Mouse (Mus musculus) thymus, postnatal 14 days (tissue): ENCODE results near the gene Slc22a5.
"Not testable (repeated sequence)": the region's sequence is repeated elsewhere in the genome, so short reads cannot be mapped to it uniquely, and the experiment has no call there.

Source experiments
- DNase-seq: peaks from one replicate; pipeline ENCODE4 v3.0.0; 2021

The Slc22a5 gene

DNA sequence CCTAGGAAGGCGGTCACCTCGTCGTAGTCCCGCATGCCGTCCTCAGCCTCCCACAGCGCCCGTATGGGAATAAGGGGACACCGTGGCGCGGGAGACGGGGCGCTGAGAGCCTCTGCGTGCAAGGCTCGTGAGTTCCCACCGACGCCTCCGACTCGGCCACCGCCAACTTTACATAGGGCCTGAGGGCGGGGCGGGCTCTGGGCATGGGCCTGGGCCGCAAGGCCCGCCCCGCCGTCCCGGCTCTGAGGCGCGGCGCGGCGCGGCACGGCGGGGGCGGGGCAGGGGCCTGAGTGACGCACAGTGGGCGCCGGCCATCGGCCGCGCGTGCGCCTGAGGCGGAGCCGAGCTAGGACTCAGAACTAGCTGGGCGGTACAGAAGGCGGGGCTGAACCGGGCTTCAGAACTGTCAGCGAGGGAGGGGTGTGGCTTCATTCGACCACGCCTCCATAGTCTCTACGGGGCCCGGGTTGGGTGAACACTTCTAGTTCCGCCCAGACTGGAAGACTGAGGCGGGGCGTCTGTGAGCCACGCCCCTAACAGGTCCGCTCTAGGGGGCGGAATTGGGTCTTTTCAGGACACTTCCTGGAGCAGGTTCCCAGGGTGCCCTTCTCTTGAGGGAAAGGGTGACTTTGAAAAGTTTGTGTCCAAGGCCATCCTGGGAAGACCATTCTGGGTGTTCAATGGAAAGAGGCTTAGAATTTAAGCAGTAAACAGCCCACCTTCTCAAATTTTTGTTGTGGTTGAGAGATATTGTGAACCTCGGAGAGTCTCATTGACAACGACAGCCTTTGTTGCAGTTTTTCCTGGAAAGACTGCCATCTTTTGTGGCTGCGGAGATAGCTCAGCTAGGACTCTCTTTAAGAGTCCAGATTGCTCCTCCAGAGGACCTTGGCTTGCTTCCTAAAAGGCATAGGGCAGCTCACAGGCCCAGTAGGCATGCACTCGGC lies at the start of gene Slc22a5:
Gene Slc22a5 (minus strand): TSS at position 156 of the 947 bp plus-strand sequence.
- peak; percentile 98 for DNase-seq

DNA sequence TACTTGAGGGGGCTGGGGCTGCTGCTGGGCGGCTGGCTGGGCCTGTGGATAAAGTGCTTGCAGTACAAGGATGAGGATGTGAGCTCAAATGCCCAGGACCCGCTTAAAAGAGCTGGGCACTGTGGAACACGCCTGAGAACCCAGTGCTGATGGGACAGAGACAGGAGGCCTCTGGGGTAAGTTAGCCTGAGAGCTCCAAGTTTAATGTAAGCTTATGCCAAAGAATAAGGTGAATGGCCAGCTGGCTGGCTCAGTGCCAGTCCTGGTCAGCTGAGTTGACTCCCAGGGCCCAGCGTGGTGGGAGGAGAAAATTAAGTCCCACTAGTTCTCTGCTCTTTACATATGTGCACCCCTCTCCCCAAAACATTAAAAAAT lies 40.5 kb upstream of the Slc22a5 start:
- not testable (repeated sequence) for DNase-seq

DNA sequence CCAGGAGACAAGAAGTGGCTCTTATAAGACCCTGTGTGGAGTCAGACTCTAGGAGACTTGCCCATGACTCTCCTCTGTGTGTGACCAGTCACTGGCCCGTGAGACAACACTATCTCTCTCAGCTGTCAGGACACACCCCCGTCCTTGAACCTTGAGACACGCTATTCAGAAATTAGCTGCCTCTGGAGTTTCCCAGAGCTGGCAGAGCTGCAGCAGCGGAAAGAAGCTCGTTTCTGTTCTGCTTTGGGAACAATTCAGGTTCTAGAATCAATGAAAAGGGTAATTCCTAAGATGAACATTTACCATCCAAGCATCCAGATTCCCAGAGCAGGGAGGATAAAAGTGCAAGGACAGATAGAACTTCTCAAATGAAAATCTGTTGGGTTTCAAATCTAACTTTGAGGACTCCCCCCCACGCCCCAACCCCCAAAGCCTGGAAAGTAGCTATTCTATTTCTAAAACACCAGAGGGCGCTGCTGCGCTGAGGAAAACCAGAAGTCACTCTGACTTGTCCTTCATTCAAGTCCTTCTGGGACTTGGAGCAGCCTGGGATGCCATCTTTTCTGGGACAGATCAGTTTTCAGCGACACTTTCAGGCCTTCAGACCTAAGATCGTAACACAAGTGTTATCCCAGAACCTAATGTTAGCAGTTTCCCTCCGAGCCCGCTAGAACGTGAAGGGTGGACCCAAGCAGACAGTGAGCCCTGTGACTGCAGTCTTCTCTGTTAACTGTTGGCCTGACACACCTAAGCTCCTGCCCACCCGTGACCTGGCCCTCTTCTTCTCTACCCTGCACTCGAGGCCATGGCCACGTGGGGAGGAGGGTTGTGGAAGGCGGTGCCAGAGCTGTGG lies 39.9 kb upstream of the Slc22a5 start:
- peak; percentile 46 for DNase-seq

DNA sequence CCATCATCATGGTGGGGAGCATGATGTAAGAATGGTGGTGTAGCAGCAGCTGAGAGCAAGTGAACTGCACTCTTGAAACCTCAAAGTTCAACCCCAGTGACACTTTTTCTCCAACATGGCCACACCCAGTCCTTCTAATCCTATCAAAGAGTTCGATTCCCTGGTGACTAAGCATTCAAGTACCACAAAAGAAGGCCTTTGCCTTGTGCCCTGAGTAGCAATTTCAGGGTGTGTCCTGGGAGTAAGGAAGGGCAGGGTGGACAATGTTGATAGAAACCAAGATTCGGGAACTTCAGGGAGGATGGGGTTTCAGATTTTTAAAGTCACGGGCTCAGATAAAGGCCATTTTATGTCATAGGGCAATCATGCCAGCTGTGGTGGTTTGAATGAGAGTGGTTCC lies 38.3 kb upstream of the Slc22a5 start:
- DNase-seq, result no peak

DNA sequence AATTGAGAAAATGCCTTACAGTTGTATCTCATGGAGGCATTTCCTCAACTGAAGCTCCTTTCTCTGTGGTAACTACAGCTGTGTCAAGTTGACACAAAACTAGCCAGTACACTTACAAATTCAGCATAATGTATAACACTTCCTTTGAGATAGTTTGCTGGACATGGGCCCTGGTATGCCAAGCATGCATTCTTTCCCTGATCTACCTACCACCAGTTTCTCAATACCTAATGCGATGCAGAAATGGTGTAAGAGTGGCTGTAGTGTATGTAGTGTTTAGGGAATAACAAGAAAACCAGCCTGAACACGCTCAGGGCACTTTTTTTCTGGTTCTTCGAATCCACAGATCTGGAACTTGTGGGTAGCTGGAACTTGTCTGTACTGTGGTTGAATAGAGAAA lies 37.1 kb upstream of the Slc22a5 start:
- DNase-seq, result no peak

DNA sequence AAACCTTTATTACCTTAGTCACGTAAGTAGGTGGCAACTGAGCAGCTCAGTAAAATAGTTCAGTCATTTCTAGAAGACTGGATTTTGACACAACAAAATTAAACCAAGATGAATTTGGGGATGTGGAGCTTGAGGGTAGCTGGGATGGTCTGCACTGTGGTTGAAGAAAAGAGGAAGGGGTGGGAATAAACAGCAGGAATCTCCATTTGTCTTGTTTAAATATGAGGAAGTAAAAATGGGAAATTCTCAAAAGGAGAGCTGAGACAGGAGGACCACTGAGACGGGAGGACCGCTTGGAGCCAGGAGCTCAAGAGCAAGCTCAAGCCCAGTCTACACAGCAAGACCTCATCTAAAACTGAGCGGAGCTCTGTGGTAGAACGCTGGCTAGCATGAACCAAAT lies 34.8 kb upstream of the Slc22a5 start:
- no peak for DNase-seq

DNA sequence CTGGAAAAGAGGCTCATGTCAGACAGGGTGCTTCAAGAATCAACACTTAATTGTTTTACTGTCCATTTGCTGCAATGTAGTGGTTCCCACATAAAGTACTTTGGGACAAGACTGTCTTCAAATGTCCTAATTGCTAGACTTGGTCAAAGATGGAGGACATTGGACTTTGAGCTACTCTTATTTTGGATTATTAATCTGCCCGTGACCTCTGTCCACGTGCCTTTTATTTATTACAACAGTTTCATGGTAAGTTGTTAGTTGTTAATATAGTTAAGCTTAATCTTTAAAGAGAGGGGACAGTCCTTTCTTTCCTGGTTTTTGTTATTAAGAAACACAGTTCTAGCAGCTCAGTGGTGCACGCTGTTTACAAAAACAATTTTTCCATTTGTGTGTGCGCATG lies 27.4 kb upstream of the Slc22a5 start:
- DNase-seq, result no peak

DNA sequence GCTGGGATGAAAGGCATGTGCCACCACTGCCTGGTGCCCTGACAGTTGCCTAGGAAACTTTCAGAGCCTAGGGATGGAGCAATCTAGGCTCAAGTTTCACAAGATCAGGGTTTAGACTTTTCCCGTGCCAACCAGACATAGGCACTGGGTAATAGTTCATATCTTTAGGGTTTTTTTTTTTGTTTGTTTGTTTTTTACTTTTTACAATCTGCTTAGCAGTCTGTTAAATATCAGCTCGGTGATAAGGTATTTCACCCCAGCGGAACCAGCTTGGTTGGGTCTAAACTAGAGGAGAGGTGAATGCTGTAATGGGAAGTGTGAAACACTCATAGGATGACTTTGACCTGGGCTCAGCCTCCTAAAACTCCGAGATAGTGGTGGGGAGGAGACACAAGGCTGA lies 19.6 kb upstream of the Slc22a5 start:
- no peak for DNase-seq

DNA sequence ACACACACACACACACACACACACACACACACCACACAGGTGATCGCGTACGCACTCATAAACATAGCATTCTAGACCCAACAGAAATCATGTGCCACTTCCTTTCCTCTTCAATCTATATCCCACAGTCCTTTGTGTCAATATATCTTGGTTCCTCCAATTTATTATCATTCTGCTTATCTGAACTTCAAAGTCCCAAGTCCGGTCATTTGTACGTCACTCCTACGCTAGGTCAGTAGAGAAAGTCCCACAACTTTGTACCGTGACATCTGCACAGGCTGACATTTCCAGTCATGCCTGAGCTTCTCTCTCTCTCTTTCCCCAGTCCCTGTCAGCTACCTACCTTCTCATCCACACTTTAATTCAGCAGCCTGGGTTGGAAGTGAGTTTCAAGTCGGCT lies 17.2 kb upstream of the Slc22a5 start:
- no peak for DNase-seq

DNA sequence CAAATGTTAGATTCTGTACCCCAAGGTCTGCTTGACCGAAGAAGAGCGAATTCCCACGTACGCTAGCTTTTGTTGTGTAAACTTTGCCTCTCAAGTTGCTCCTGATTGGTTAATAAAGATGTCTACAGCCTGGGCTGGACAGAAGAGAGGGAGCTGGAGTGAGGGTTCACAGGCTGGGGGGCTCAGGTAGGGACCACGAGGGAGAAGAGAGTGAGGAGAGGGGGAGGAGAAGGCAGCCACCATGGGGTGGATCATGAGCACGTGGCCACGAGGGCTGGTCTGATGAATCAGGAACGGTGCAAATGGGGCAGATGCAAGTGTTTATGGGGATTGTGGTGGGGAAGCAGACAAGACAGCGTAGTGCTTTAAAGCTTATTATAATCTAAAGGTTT lies 13.1 kb upstream of the Slc22a5 start:
- DNase-seq, result no peak

DNA sequence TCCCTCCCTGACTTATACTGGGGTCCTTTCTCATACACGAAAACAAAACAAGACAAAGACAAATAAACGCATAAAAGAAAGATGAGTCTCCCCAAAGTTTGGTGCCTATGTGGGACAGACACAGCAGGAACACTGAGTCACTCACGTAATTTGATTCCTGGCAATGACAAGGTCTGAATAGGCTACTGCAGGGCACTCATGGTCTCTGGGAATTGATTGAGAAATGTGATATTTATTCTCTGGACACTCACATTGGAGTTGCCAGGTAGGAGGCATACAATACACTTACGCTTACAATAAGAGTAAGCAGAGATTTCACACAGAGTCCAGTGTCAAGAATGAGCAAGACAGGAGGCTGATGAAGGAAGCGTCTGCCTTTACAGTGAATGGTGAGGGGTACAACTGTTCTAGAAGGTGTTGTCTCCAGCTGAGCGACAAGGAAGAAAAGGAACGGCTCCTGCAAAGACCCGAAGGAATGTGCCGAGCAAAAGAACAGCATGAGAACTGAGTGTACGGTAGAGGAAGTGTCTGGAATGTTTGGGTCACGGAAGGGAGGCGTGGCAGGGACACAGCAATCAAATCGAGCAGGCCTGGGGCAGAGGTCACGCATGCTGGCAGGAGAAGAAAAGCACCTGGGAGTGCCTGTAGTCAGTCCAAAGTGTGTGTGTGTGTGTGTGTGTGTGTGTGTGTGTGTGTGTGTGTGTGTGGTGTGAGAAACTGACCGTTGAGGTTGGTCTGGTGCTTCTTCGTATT lies 12.5 kb upstream of the Slc22a5 start:
- no peak for DNase-seq

DNA sequence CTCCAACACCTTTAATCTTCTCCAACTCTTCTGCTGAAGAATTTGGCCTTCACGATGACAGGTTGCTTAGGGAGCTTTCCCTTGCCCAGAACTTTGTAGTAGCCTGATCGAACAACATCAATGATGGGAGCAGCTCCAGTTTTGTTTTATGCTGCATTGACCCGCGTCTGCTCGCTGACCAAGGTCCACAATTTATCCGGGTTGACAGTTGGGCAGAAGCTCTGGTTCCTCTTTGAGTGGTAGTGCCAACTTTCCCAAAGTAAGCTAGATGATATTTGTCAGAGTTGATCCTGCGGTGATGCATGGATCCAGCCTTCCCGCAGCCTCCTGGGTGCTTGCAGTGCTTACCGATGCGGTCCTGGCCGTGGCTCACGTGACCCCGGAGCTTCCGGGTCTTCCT lies 11.3 kb upstream of the Slc22a5 start:
- no peak for DNase-seq

DNA sequence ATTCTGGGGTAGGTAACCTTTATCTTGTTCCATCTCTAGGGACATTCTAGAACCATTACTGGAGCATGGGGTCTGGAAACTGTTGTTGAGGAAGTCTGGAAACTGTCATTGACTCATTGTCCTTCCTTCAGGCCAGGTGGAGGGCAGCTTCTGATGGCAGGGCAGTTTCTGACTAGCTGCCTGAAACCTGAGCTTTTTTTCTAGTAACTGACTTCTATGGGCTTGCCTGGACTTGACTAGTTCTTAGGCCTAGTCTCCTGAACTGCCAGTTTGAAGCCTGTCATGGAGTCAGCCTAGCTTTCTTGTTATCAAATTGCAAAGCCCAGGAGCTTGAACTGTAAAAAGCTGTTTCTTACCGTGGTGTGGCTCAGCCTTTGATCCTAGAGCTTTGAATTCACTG lies 9.5 kb upstream of the Slc22a5 start:
- DNase-seq, result no peak

DNA sequence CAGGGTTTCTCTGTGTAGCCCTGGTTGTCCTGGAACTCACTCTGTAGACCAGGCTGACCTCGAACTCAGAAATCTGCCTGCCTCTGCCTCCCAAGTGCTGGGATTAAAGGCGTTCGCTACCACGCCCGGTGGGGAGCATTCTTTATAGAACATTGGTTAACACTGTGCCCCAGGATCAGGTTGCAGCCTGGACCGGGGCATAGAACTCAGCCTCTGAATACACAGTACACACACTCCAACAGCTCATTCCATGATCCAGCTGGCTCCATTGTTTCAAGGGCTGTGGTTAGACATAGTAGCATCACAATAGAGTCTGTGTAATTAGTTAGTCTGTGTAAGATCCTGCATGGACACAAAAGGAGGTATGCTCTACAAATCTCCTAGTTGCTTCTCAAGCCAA lies 8.5 kb upstream of the Slc22a5 start:
- DNase-seq, result no peak

DNA sequence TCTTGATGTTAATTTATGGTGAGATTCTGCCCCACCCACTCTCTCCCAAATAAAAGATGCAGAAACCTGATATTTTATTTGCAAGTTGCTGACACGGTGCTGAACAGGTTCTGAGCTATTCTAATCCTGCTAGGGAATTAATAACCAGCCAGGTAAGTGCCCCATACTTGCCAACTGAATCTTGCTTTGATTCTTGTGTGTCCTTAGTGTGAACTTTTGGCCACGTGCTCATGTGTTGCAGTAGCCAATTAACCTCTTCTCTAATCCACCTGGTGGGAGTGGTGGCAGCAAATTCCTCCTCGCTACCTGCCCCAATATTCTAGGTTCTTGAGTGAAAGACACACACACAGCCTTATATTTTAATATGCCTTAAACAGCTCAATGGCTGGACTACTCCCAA lies 7.5 kb upstream of the Slc22a5 start:
- DNase-seq, result no peak

DNA sequence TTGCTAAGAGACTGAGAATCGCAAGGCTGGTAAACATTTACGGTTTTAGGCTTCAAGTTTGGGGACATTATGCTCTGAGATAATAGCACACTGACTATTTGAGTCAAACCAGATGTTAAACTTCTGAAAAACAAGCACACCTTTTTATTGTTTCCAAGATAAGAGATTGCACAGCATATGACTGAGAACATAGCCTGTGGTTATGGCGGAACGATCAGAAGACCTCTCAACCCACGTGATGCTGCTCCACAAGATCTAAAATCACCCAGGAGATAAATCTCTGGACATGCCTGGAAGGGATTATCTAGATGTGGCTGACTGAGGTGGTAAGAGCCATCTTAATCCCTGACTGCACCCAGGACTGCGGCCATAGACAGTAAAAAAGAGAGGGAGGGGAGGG lies 5.5 kb upstream of the Slc22a5 start:
- no peak for DNase-seq

DNA sequence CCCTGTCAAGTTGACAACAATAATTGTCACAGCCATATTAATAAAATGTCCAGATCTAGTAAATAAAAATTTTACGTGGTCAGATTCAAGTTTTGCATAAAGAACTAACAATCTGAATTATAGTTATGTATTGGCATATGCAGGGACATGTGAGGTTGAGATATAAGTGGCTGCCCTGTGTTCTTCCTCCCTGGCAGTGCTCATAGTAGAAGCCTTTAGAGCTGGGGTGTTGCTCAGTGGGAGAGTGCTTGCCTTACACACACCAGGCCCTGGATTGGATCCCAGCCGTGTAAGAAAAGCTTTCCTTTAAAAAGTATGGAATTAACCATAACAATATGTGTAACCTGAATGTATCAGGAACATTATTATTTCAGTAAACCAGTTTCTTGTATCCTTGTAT lies 2.0 kb upstream of the Slc22a5 start:
- no peak for DNase-seq

DNA sequence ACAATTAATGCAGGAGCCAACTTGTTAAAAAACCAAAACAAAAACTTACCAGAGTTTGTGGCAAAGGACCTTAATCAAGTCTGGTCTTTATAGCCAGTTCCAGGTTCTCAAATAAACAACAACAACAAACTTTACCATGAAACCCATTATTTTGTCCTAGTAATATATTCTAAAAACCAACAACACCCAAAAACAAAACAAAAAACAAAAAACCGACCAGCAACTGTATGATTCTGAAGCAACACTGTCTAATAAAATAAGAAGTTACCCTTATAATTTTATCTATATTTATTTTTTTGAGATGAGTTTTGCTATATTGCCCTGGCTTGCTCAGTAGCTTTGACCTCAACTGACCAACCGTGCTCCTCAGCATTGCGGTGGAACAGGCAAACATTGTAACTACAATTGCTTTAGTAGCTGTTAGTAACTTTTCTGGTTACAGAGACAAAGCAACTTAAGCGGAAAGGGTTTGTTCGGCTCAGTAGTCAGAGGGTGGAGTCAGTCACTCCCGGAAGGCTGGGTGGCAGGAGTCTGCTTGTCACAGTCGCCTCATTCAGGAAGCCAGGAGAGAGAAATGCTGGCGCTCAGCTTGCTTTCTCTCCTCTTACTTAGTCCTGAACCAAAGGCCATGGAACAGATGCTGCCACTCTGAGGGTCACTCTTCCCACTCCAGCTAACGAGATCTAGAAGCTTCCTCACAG lies 1.4 kb upstream of the Slc22a5 start:
- peak; percentile 69 for DNase-seq

DNA sequence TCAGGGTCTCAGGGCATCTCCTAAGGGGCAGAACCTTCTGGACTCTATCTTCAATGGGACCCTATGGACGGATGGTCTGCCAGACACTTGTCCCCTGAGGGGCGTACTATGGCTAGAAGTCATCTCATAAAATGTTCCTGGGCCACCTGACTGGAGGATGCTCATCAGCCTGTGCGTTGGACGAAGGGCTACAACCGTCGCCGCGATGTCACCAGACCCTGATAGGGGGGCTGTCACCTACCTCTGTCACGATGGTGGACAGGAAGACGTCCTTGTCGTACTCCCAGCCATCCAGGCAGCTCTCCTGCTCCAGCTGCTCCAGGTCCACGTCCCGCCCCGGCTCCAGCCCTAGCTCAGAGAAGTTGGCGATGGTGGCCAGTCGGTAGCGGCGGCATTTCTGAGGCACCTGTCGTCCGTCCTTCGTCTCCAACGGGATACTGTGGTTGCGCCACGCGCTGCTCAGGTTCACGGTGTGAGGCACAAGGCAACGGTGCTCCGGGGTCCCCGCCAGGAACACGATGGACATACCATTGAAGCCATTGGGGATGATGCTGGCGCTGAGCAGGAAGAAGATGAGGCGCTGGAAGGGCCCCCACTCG lies 455 bp downstream of the Slc22a5 start:
- DNase-seq, result peak; percentile 38

DNA sequence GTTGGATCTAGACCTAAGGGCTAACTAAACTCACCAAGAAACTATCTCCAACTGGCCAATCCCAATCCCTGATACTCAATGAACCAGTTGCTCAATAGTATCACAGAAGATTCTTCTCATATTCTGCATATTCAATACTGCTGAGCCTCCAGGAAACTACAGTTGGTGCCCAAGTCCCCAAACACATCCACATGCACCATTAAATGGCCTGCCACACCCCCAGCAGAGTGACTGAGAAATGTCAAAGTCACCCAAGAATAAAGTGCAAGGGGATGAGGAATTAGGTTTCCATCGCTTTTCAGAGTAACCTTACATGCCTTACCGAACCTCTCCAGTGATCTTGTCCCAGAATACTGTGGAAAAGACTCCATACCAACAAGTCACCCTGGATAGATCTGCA lies 1.2 kb downstream of the Slc22a5 start:
- DNase-seq, result no peak

DNA sequence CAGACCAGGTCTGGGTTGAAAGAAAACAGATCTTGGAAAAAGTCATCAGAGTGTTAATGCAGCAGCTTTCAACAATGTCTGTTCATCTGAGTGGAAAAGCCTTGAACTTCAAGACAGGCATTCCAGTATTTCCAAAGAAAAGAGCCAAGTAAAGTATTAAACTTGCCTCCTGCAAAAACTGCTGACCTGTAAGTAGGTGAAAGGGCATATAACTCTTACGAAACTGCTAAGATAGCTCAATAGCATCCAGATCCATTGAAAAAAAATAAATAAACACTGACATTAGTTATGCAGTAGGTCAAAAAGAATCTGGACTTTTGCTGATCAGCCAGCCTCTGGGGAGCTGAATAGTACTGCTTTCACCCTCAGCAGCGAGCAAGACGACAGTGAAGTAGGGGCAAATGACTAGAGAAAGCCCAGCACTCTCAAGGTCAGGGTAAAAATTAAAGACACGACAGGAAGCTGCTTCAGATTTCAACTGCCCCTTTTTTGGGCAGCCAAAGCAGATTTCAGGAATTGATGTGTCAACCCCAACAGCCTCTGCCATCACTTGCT lies 2.3 kb downstream of the Slc22a5 start:
- no peak for DNase-seq

DNA sequence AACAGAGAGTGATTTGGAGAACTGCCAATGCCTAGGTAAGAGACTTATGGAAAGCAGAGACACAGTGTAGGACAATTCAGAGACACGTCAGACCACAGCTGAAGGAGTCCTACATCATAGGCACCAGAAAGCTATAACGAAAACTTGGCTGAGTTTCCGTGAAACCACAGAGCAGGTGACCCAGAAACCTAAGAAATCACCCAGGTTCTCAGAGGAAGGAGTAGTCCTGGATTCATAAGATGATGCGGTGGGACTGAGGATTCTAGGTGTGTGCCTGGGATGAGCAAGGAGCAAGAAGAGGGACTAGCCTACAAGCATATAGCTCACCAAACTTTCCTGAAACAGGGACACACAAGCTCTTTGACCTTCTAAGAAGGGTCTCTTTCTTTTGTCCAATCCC lies 3.2 kb downstream of the Slc22a5 start:
- no peak for DNase-seq
